Mouse (Mus musculus) 3134 (cell line): ENCODE results near the gene Zfp995.

Experiments used
- DNase-seq: peaks from one replicate; pipeline ENCODE4 v3.0.0-alpha.2; 2011; ENCODE audit warnings: low spot score; ENCODE audit not compliant: insufficient read length; ENCODE audit errors: extremely low read depth

Gene Zfp995

DNA sequence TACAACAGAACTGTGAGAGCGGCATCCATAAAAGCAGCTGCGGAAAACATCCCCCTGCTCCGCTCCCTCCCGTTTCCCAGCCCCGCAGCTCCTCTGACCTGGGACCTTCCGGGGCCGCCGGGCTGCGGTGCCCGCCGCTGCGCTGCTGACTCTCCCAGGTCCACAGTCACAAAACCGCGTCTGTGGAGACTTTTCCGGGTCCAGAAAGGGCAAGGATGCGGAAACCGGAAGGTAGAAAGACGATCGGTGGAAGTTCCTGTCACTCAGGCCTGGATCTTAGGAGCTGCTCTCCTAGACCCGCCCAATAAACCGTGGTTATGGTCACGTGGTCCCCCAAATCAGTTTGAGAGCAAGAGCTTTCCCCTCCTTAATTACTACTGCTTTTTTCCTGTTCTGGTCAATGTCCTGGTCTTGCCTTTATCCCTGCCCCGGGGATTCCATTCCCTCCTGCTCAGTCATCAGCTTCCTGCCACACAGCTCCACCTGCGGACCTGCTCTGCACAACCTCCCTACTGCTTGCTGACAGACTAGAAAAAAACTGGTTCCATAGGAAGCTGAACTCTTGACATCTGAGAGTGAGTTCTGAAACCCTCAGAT is at the start of gene Zfp995:
Zfp995 (minus strand) TSS at position 471 of the 597 bp plus-strand sequence.
- DNase-seq = peak; percentile 85

DNA sequence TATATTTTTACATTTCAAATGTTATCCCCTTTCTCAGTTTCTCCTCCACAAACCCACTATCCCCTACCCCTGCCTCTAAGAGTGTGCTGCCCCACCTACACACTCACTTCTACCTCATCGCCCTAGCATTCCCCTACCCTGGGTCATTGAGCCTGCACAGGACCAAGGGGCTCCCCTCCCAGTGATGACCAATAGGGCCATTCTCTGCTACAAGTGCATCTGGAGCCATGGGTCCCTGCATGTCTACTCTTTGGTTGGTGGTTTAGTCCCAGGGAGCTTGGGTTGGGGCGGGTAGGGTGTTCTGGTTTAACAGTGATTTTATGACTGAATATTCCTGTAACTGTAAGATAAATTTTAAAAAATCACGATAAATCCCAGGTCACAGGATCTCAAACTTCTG is 687 bp downstream of the Zfp995 start:
- no peak for DNase-seq

DNA sequence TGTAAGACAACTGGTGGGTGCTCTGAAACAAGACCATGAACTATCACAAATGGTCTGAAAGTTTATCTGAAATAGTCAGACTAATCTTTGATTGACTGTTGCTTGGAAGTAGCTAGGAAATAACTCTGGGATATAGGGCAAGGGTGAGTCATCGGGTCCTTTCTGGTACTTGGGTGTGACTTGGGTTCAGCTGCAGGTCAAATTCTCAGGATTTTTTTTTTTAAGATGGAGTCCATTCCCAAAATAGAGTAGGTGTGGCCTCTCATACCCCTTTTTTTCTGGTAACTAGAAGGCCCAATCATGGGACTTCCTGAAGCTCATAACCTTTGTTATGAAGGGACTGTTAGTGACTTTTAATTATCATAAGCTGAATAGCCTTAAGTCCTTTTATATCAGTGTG is 38.5 kb downstream of the Zfp995 start:
- DNase-seq = no peak

- DNase-seq = peak; percentile 8
Observed at GRCm38 (mm10) chr17:21846322-21846582, 63.5 kb downstream of the Zfp995 start.

DNA sequence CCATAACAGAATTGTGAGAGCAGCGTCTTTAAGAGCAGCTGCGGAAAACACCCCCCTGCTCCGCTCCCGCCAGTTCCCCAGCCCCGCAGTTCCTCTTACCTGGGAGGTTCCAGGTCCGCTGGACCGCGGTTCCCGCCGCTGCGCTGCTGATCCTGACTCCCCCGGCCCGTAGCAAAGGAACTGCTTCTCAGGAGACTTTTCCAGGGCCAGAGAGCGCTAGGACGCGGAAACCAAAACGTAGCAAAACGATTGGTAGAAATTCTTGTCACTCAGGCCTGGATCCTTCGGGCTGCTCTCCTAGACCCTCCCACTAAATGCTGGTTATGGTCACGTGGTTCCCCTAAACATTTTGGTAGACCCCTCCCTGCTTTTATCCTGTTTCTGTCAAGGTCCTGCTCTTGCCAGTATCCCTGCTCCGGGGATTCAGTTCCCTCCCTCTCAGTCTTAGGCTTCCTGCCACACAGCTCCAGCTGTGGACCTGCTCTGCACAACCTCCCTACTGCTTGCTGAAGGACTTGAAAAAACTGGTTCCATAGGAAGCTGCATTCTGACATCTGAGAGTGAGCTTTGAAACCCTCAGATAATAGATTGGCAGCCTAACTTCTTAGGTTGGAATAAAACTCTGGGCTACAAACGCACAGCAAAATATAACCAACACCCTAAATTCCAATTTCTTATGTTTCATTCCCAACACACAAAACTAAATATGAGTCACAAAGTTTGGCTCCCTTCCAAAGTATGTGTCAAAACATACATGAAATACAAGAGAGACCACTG is 64.0 kb downstream of the Zfp995 start, which contains the start of gene Zfp820:
Zfp820 (minus strand) TSS at position 228 of the 777 bp plus-strand sequence.
- DNase-seq = peak; percentile 73

GRCm38 (mm10) chr17:21838510-21838909 is 71.2 kb downstream of the Zfp995 start:
- DNase-seq = no peak
